Mouse (Mus musculus) regulatory T cell (primary cell): Measurements from ENCODE around the gene Fkbp11.

Source experiments
- in situ Hi-C: fragments of 300-600 bp; cut with MboI, MseI; formaldehyde crosslinking; loops from one replicate; pipeline ENCODE4 v1.15.1; 2025; ENCODE audit warnings: high pct_unique_total_duplicates

The Fkbp11 gene

GRCm38 (mm10) chr15:98696216-98696615, 31.8 kb downstream of the Fkbp11 start:
- in situ Hi-C loops = loop anchor here (10.0 kb wide), 1 partner anchor 521 kb away; no protein-coding TSS in a partner anchor

- in situ Hi-C loops = loop anchor here (10.0 kb wide), 1 partner anchor 521 kb away; no protein-coding TSS in a partner anchor
Measured at GRCm38 (mm10) chr15:98695726-98696125, 32.3 kb downstream of the Fkbp11 start.

DNA sequence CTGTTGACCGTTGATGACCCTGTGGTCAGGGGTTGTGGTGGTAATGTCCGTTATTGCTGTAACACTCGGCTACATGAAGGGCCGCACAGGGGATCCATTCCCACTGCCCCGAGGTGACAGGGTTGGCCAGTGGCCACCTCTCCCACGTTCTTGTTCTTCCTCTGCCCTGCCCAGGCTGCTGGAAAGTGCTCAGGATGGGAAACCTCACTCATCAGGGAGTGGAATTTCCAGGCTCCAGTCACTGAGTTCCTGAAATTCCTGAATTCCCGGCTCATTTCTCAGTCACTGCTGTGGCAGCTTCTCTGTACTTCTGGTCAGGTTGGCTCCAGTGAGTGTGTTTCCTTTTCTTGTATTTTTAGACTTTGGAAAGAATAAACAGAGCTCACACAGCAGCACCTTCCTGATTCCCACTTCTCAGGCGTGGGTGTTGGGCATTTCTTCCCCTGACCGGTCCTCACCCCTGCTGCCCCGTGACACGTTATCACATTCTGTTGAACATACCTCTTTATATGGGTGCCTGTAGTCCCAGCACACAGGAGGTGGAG, 35.8 kb downstream of the Fkbp11 start:
- in situ Hi-C loops = loop anchor here (5.0 to 10.0 kb wide), 2 partner anchors 40 to 517 kb away; no protein-coding TSS in a partner anchor

- in situ Hi-C loops = loop anchor here (5.0 to 10.0 kb wide), 2 partner anchors 39 to 517 kb away; no protein-coding TSS in a partner anchor
Measured at GRCm38 (mm10) chr15:98691486-98692147, 36.4 kb downstream of the Fkbp11 start.

DNA sequence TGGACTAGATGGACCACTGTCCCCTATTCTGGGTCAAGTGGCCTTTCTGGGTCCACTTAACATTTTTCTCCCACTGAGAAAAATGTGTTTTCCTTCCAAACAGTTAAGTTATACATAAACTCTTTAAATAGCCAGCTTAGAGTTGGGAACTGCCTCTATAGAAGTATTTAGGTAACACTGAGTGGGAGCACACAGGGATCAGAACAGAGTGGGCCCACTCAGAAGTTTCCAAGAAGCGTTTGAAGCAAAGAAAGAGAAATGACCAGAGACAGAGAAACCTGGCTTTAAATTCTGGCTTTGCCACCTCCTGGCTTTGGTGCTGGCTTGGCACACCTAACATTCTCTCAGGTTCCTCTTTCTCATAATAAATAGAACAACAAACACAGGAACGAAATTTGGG, 38.3 kb downstream of the Fkbp11 start:
- in situ Hi-C loops = loop anchor here (5.0 to 10.0 kb wide), 2 partner anchors 37 to 515 kb away; no protein-coding TSS in a partner anchor

GRCm38 (mm10) chr15:98685926-98686325, 42.1 kb downstream of the Fkbp11 start:
- in situ Hi-C loops = no loop called here

- in situ Hi-C loops = no loop called here
Measured at GRCm38 (mm10) chr15:98683746-98684145, 44.3 kb downstream of the Fkbp11 start.

DNA sequence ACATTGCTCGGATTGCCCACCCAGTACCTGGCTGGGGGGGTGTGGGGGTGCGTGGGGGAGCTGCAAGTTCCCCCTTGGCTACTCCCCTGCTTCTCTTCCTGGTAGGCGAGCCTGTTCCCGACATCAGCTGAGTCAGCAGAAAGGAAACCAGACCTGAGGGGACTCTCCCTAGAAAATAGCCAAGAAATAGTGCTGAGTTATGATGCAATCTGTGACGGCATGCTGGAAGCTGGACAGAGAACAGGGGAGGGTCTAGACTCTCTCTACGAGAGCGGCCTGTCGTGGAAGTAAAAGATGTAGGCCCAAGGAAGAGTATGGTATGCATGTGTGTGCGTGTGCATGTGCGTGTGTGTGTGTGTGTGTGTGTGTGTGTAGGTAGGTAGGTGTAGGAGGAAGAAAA, 44.8 kb downstream of the Fkbp11 start:
- in situ Hi-C loops = no loop called here

DNA sequence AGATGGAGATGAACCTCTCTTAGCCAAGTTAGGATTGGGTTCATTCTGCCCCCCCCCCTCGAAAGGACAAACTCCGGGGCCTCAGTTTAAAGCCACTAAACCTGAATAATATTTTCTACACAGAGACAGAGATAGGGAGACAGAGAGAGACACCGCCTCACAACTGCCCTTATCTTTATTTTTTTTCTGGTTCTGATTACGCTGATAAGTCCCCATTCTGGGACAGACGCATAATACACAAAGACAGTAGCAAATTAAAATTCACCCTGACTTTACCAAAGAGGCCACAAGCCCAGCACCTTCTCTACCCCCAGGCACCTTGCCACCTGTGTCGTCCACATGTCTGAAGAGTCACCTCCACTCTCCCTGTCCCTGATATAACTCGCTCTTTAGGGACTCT, 46.4 kb downstream of the Fkbp11 start:
- in situ Hi-C loops = no loop called here

DNA sequence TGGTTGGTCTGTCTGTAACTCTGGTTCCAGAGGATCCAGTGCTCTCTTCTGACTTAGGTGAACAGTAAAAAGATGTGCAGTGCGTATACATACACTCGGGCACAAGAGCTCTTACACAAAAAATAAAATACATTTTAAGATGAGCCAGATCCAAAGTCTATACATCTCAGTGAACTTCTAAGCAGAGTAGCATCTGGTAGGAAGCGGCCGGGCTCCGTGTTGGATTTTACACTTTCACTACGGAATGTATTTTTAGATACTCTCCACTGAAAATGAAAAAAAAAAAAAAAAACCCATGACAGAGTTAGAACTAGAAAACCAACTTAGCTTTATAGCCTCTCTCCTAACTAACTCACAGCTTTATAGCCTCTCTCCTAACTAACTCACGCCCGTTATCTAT, 47.3 kb downstream of the Fkbp11 start:
- in situ Hi-C loops = no loop called here

DNA sequence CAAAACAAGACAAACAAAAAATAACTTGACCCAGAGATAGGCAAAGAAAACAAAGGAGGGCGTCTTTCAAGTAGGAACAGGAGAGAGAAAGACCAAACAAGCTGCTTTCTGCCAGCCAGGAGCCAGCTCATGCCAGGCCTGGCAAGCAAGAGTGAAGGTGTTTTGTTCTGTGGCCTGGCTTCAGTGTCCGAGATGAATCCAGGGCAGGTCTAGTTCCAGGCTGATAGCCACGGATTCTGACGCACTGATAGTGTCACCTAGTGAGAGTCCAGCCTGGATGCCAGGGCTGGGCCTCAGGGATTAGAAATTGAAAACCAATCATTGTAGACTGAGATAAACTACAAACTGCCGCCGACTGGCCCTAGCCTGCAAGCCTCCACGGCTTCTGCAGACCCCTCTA, 50.0 kb downstream of the Fkbp11 start:
- in situ Hi-C loops = no loop called here

- in situ Hi-C loops = no loop called here
Measured at GRCm38 (mm10) chr15:98676940-98677728, 50.9 kb downstream of the Fkbp11 start, which contains the start of gene Rnd1. TSS of gene Rnd1 (minus strand) at chr15:98677461.

DNA sequence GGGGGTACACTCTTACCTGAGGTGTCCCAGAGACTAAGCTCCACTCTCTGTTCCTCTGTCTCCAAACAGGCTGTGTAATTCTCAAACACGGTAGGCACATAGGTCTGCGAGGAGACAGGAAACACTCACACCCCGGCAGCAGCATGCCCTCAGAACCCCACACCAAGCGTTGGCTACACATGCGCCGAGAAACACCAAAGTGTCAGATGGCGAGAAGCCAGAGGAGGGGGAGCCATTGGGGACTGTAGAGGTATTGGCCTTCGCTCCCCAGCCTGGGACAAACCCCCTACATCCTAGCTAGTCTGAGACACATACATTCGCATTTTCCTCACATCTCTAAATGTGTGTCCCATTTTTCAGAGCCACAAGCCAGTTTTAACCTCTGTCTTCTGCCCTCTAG, 51.5 kb downstream of the Fkbp11 start:
- in situ Hi-C loops = no loop called here

GRCm38 (mm10) chr15:98675634-98676250, 52.3 kb downstream of the Fkbp11 start:
- in situ Hi-C loops = no loop called here

DNA sequence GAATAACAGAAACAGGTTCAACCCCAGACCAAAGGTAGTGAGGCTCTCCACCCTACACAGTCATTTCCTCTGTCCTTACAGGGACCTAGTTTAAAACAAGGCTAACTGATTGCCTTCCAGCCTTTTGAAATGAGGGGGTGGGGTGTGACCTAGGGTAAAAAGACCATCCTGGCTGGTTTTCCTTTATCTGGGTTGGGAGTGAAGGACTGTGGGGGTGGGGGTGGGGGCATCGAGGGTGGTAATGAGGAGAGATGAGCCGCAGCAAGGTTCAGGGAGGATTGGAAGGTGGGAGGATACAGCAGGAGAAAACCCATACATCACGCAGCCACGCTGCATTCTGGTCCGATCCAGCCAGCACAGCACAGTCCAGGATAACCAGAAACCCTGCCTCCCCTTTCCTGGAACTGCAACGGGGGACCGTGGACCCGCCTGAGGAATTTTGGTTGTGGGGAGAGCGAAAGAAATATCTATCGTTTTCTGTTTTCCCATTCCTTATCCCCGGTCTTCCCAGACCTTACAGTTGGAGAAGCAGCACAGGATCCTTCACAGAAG, 52.9 kb downstream of the Fkbp11 start:
- in situ Hi-C loops = loop anchor here (5.0 kb wide), 1 partner anchor 32 kb away; the partner anchor contains the start of gene Ccdc65
